Mouse (Mus musculus) erythroblast, embryonic 14.5 days (primary cell): ENCODE measurements around the gene Ikbke. TPM values are rescaled to one million over a fixed set of nuclear protein-coding genes. Genes with fewer than 3 reads are reported as not detected.

Source experiments
- H3K27me3 ChIP-seq: 2 replicates; pipeline ENCODE4 v1.6.1; 2012; ENCODE audit warnings: inconsistent platforms; ENCODE audit not compliant: control insufficient read depth
- H3K36me3 ChIP-seq: 2 replicates; pipeline ENCODE4 v1.6.1; 2012; ENCODE audit warnings: mild to moderate bottlenecking, inconsistent platforms; ENCODE audit not compliant: control insufficient read depth
- H3K4me1 ChIP-seq: 2 replicates; pipeline ENCODE4 v1.6.1; 2012; ENCODE audit warnings: inconsistent platforms; ENCODE audit not compliant: control insufficient read depth
- H3K4me3 ChIP-seq: replicated peaks from 2 replicates; pipeline ENCODE3; 2012; ENCODE audit warnings: moderate library complexity, mild to moderate bottlenecking, inconsistent platforms
- H3K9me3 ChIP-seq: 2 replicates; pipeline ENCODE4 v1.6.1; 2012; ENCODE audit warnings: low read length, inconsistent platforms, mixed read lengths; ENCODE audit not compliant: control insufficient read depth
- GATA1 ChIP-seq: IDR thresholded peaks from 2 replicates; pipeline ENCODE4 v1.6.1; 2012; ENCODE audit warnings: low read length, inconsistent platforms, mixed read lengths
- TAL1 ChIP-seq: IDR thresholded peaks from 3 replicates; pipeline ENCODE4 v1.6.1; 2012; ENCODE audit warnings: low read length, inconsistent platforms, mixed read lengths
- polyA plus RNA-seq: library from polyadenylated mRNA; stranded (reverse); fragments of >175 nt; gene quantifications from 2 replicates; pipeline ENCODE4 v1.2.3, GENCODE M21; 2012

Ikbke gene
- polyA plus RNA-seq, 1 experiment = not detected

GRCm38 (mm10) chr1:131233527-131233926 is 45.9 kb downstream of the Ikbke start:
- H3K27me3 ChIP-seq = no peaks in the 10 kb centered on the region
- H3K36me3 ChIP-seq = no peaks in the 10 kb centered on the region
- no peaks in the 10 kb centered on the region for H3K9me3 ChIP-seq
- H3K4me3 ChIP-seq = no peak overlapping the region
- no peaks in the 10 kb centered on the region for H3K4me1 ChIP-seq
- TF ChIP-seq TAL1 (no peak), GATA1 (no peak)

GRCm38 (mm10) chr1:131228659-131229058 is 50.7 kb downstream of the Ikbke start:
- Histone ChIP-seq H3K4me1 (no peaks in the 10 kb centered on the region), H3K27me3 (no peaks in the 10 kb centered on the region), H3K36me3 (no peaks in the 10 kb centered on the region), H3K4me3 (no peak overlapping the region), H3K9me3 (no peaks in the 10 kb centered on the region)
- no peak for TF ChIP-seq GATA1
- no peak for TF ChIP-seq TAL1

- no peaks in the 10 kb centered on the region for H3K27me3 ChIP-seq
- no peak overlapping the region for H3K4me3 ChIP-seq
- H3K4me1 ChIP-seq = no peaks in the 10 kb centered on the region
- TF ChIP-seq GATA1 = no peak
- no peak for TF ChIP-seq TAL1
- no peaks in the 10 kb centered on the region for H3K9me3 ChIP-seq
- no peaks in the 10 kb centered on the region for H3K36me3 ChIP-seq
Measured at GRCm38 (mm10) chr1:131228225-131228624, 51.2 kb downstream of the Ikbke start.

- Histone ChIP-seq H3K27me3 (no peaks in the 10 kb centered on the region), H3K4me1 (no peaks in the 10 kb centered on the region), H3K9me3 (no peaks in the 10 kb centered on the region), H3K4me3 (no peak overlapping the region), H3K36me3 (no peaks in the 10 kb centered on the region)
- no peak for TF ChIP-seq GATA1
- TF ChIP-seq TAL1 = no peak
Measured at GRCm38 (mm10) chr1:131224848-131225471, 54.4 kb downstream of the Ikbke start.

GRCm38 (mm10) chr1:131223345-131223744 is 56.1 kb downstream of the Ikbke start:
- no peak overlapping the region for H3K4me3 ChIP-seq
- no peak for TF ChIP-seq TAL1
- no peak for TF ChIP-seq GATA1

GRCm38 (mm10) chr1:131221822-131222590 is 57.4 kb downstream of the Ikbke start:
- H3K36me3 ChIP-seq = no peaks in the 10 kb centered on the region
- TF ChIP-seq GATA1 (no peak), TAL1 (no peak)
- H3K4me1 ChIP-seq = no peaks in the 10 kb centered on the region
- H3K9me3 ChIP-seq = no peaks in the 10 kb centered on the region
- no peak overlapping the region for H3K4me3 ChIP-seq
- no peaks in the 10 kb centered on the region for H3K27me3 ChIP-seq

More at GRCm38 (mm10) chr1:131223345-131223744, 56.1 kb downstream of the Ikbke start:
- Histone ChIP-seq H3K9me3 (no peaks in the 10 kb centered on the region), H3K36me3 (no peaks in the 10 kb centered on the region), H3K4me1 (no peaks in the 10 kb centered on the region), H3K27me3 (no peaks in the 10 kb centered on the region)

GRCm38 (mm10) chr1:131218933-131219332 is 60.5 kb downstream of the Ikbke start:
- H3K9me3 ChIP-seq = no peaks in the 10 kb centered on the region
- TF ChIP-seq TAL1 (no peak), GATA1 (no peak)
- no peaks in the 10 kb centered on the region for H3K36me3 ChIP-seq
- no peaks in the 10 kb centered on the region for H3K4me1 ChIP-seq
- H3K27me3 ChIP-seq = no peaks in the 10 kb centered on the region
- H3K4me3 ChIP-seq = no peak overlapping the region

- H3K36me3 ChIP-seq = no peaks in the 10 kb centered on the region
- TF ChIP-seq TAL1 = no peak
- no peak for TF ChIP-seq GATA1
- H3K4me3 ChIP-seq = no peak overlapping the region
- no peaks in the 10 kb centered on the region for H3K4me1 ChIP-seq
- no peaks in the 10 kb centered on the region for H3K27me3 ChIP-seq
- no peaks in the 10 kb centered on the region for H3K9me3 ChIP-seq
Measured at GRCm38 (mm10) chr1:131213361-131213760, 66.0 kb downstream of the Ikbke start.

- Histone ChIP-seq H3K4me1 (no peaks in the 10 kb centered on the region), H3K9me3 (no peaks in the 10 kb centered on the region), H3K4me3 (no peak overlapping the region), H3K36me3 (no peaks in the 10 kb centered on the region), H3K27me3 (no peaks in the 10 kb centered on the region)
- TF ChIP-seq GATA1 (no peak), TAL1 (no peak)
Measured at GRCm38 (mm10) chr1:131212956-131213355, 66.5 kb downstream of the Ikbke start.

- no peaks in the 10 kb centered on the region for H3K27me3 ChIP-seq
- H3K9me3 ChIP-seq = no peaks in the 10 kb centered on the region
- no peak for TF ChIP-seq GATA1
- H3K4me1 ChIP-seq = no peaks in the 10 kb centered on the region
- no peak overlapping the region for H3K4me3 ChIP-seq
- H3K36me3 ChIP-seq = no peaks in the 10 kb centered on the region
Measured at GRCm38 (mm10) chr1:131211655-131212054, 67.8 kb downstream of the Ikbke start.
